Mouse (Mus musculus): ENCODE measurements around the gene Kmo. TPM values are rescaled to one million over a fixed set of nuclear protein-coding genes. Genes with fewer than 3 reads are reported as not detected.

Gene Kmo
- under 1 TPM; 0.10 to 0.34 TPM for total RNA-seq (2021)

DNA sequence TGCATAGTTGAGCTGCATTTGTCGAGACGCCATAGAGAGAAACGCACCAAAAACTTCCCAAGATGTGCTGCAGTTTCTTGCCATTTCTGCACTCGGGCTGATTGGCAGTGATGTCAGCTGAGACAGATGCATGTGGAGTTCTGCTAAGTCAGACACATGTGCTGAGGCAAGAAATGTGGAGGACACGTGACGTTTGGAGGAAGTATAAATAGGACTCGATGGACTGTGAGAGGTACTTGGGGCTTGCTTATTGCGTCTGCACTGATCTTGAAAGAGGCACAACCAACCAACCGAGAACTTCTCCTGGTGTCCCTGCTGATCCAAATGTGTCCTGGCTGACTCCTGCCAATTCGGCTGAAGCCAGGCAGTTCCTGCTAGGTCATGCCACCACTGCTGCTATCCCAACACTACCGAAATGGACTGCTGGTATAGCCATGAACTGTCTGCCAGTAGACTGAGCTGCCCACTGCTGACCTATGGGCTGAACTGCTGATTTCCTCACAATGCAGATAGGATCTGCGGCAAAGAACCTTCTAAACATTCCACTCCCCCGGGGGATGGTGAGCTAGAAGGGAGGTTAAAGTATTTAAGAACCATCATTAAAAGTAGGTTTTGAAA, at the start of gene Kmo:
Kmo (plus strand) TSS at position 568 of the 618 bp plus-strand sequence.
- DNase-seq: no peak
- intact Hi-C loops (cut with DNase I): no loop called here

DNA sequence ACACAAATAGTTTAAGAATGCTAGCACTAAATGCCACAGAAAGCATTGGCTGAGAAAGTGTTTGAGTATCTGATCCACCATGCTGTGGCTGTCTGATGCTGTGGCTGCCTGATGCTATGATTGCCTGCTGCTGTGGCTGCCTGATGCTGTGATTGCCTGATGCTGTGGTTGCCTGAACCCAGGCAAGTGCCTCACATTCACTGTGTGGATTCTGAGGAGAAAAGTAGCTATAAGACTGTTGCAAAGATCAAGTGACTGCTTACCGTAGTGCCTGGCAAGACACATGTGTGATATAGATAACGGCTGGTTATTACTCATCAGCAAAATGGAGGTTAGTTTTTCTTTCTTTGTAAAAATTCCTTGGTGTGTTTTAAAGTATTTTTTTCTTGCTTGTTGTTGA, 46.1 kb upstream of the Kmo start:
- intact Hi-C loops (cut with DNase I): no loop called here
- no peak for DNase-seq

DNA sequence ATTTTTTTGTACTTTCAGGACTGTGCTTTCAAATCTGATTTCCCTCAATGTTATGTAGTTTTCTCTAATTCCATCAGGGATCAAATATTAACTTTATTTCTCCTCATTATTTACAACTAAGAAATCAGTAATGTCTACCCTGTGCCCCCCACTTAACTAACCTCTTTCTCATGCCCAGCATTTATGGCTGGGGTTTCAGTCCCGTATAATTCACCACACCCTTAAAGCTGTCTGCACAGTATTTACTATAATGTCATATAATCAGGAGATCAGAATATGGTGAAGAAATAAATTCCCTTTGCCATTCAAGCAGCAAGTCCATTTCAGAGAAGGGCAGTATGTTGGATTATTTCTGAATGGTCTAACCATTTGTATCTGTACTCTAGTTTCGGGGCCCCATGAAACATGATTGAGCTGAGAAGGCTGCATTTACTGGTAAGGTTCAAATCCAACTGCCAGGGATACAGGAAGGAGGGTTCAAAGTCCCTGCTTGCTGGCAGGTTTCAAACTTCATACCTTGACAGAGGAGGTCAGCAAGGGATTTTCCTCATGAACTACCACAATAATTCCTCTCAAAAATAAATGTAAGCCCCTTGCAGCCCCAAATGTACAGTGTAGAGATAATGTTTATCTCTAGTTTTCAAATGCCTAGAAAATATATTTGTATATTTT, 41.6 kb upstream of the Kmo start:
- intact Hi-C loops (cut with DNase I): no loop called here

DNA sequence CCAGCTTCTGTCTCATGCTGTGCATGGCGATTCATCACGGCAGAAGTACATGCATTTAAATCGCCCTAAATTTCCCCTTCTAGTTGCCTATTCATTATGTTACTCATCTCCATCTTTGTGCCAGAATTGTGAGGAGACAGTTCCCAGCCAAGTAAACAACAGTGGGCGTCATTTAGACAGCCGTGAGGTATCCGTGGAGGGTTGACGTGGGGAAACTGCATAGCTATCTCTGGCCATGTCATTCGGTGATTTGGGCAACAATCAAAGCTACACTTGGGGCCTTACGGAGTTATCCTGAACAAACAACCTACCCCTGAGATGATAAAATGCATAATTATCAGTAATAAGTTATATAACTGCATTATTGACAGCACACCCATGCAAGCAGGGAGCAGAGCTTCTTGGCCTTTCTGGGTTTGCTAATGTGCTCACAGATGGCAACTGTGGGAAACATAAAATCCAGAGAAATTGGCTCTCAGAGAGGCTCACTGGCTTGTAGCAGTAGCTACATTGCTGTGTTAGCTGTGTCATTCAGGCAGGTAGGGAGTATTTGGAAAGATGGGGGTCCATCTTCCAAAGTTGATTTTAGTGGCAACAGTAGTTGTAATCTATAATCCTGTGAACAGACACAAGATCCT, 40.5 kb upstream of the Kmo start:
- intact Hi-C loops (cut with DNase I): no loop called here
- DNase-seq: no peak

More for the DNA sequence above, 41.6 kb upstream of the Kmo start:
- no peak for DNase-seq

DNA sequence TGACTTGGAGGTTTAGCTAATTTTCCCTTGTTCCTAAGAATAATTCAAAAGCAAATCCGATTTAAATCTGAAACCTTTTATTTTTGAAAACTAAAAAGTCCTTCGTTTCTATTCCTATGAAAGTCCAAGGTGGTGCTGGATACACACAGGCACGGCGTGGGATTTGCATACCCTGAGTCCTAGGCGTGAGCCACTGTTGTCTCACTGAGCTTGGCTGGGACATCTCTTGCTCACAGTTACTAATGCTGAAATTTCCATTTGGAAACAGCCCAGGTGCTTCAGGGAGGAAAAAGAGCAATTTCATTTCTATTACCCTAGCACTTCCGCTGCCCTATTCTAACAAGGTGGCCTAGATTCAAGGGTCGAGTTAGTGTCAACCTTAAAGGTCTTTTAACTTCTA, 39.8 kb upstream of the Kmo start:
- intact Hi-C loops (cut with DNase I): no loop called here
- no peak for DNase-seq

DNA sequence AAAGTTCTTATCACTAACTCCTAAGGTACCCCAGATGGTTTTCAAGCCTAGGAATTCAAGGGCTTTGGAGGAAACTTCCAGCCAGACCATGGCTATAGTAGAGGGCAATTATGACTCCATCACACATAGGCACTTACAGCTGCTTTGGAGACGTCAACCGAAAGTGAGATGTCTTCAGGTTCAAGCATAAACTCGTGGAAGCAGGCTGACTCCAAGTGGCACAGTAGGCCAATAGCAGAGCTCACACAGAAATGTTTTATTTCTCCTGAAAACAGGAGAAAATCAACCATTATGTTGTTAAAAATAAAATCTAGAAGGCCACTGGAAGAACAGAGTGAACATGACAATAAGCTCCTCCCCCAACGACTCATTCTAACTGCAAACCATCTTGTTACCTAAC, 37.4 kb upstream of the Kmo start:
- intact Hi-C loops (cut with DNase I): no loop called here
- no peak for DNase-seq

DNA sequence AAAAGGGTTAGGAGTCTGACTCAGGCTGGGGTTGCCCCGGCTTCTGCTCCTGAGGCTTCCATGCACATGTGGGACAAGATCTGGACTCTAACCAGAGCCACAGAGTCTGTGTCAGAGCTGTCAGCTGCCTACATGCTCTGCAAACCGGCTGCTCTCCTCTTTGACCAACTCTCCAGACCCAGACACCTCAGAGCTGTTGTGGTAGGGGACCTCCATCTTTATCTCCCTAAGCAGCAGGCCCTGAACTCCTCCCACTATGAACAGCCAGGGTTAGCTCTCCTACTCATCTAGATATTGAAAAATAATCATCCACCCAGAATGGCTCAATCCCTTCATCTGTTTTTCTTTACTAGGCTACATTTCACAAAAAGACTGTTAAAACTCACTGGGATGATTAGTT, 34.9 kb upstream of the Kmo start:
- no peak for DNase-seq
- intact Hi-C loops (cut with DNase I): no loop called here

DNA sequence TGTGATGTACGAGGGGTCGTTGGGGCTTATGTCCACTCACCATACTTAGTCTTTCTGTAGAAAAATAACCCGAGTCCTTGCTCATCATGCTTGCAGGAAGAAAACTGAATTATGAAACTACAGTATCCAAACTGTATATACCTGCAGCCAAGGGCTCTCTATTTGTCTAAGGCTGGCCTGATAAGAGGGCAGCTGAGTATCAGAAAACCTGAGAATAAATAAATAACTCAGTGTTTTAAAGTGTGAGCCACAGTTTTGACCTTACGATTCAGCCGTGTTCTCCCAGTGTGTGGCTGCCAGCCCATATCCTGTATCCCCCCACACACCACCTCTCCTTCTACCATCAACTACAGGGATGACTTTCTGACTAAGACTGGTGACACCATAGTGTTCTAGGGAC, 33.5 kb upstream of the Kmo start:
- DNase-seq: no peak
- intact Hi-C loops (cut with DNase I): no loop called here

DNA sequence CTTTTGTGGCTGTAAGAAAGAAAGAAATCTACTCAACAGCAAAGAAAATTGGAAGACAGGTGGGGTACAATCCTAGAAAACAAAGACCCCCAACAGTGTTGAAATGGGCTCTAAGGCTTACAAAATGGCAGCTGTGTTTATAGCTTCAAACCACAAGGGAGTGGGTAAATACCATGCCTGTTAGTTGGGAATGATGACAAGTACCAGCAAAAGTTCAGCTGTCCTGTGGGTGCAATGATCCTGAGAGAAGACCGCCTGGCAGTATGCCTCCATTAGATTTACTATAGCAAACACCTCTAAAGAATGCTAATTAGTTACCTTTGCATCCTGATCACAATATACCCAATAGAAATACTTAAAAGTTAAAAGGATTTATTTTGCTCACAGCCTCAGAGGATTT, 27.3 kb upstream of the Kmo start:
- DNase-seq: no peak
- intact Hi-C loops (cut with DNase I): no loop called here

DNA sequence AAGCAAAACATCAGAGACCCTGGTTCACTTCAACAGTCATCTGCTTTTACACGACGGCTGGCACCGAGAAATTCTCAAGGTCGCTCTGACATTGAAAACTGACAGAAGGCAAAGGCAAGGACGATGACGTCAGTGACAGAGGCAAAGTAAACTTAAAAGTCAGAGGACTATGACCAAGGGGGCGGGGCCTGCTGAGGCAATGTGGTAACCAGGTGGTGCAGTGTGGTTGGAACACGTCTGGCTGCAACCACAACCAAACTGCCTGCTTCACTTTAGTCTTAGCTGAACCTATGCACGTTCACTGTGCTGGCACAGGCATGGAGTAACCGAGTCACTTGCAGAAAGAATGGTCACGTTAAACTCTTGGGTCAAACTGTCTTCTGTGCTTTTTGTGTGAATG, 17.9 kb upstream of the Kmo start:
- no peak for DNase-seq
- intact Hi-C loops (cut with DNase I): loop anchor here (5.0 to 10.0 kb wide), 2 partner anchors 107 to 560 kb away; partner anchors contain the start of gene Rgs7

DNA sequence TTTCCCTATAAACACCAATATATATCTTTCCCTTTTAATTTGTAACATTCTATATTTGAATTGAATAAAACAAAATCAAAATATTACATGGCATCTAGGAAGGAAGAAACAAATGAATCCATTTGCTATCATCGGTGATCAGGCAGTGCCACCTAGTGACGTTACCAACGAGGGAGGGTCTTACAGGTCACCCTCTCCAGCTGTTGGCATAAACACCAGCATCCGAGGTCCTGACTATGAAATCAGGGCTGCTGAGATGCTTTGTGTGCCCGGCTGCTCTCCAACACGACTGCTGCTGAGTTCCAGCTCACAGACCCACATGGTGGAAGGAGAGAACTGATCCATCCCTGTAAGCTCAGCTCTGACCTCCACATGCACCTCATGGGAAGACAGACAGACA, 16.8 kb upstream of the Kmo start:
- DNase-seq: peak; percentile 16
- intact Hi-C loops (cut with DNase I): loop anchor here (5.0 to 10.0 kb wide), 2 partner anchors 109 to 561 kb away; partner anchors contain the start of gene Rgs7

DNA sequence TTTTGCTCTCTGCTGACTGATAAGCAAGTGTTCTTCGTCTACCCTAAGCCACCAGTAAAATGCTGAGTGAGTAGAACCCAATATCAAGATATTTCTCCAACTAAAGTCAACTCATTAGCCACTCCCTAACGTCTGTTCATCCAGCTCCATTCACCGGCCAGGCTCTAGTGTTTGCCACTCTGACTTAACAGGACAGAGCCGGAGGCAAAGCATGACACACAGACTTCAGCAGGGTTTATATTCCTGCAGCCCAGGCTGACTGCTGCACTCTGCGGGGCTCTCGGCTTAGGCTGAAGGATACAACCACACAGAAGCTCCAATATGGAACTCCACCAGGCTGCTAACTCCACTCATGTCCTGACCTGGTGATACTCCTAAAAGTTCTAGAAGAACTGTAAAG, 12.9 kb upstream of the Kmo start:
- no peak for DNase-seq
- intact Hi-C loops (cut with DNase I): loop anchor here (10.0 kb wide), 1 partner anchor 113 kb away; the partner anchor contains the start of gene Rgs7

DNA sequence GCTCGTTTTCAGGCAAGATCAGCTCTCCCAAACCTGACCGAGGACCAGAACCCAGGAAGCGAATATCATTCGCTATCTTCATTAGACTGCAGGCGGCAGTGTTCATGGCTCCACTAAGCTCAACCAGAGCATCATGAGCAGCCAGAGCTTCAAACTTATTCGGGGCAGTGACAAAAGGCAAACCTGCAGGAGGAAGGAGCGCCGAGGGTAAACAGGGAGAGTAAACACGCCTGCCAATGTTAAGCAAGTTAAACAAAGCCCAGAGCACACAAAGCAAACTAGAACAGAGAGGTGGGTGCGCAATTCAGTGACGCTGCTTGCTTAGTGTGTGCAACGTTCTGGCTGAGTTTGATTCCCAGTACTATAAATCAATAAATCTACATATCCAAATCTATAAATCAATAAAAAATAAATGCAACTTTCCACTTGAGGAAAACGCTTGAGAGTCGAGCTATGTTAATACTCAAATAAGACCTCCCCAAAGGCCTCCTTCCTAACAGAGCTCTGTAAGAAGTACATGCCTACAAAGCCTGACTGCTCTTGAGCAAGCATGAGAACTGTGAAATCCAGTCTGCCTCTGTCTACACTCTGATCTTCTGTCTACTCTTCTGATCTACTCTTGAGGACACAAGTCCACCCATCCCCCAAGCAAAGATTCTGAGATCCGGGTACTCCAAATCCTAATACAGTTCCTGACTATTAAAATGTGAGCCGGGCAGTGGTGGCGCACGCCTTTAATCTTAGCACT, 12.2 kb upstream of the Kmo start:
- intact Hi-C loops (cut with DNase I): loop anchor here (10.0 kb wide), 1 partner anchor 113 kb away; the partner anchor contains the start of gene Rgs7
- DNase-seq: no peak

DNA sequence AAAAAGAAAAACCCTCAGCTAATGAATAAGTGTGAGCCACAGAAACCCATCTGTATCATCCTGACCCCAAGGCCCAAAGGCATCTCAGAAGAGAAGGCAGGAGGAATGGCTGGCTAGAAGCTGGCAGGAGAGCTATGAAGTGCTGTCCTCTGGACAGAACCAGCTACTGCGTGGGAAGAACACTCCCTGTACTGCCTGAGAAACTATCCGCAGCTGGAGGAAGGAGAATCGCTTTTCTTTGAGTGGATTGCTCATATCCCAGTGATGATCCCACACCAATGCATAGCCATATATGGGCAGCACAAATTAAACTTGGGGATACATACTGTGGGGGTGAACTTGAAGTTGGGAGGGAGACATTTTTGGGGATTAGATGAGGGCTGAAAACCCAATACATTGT, 11.5 kb upstream of the Kmo start:
- intact Hi-C loops (cut with DNase I): loop anchor here (10.0 kb wide), 1 partner anchor 114 kb away; the partner anchor contains the start of gene Rgs7
- DNase-seq: no peak

DNA sequence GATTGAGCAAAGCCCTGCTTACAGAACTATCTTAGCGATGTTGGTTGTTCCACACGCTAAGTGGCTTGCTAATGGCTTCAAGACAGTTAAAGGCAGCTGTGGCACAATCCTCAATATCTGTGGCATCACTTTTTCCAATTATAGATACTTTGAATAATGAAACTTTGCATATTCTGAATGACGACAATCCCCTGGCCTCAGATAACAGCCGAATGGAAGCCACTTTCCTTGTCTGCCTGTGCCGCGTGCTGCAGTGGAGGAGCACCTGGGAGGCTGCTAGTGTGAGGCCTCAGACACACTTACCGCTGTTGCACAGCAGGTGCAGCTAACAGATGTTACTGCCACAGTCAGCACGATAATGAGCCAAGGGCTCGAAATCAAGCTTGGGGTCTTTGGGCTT, 5.2 kb upstream of the Kmo start:
- DNase-seq: no peak
- intact Hi-C loops (cut with DNase I): no loop called here

DNA sequence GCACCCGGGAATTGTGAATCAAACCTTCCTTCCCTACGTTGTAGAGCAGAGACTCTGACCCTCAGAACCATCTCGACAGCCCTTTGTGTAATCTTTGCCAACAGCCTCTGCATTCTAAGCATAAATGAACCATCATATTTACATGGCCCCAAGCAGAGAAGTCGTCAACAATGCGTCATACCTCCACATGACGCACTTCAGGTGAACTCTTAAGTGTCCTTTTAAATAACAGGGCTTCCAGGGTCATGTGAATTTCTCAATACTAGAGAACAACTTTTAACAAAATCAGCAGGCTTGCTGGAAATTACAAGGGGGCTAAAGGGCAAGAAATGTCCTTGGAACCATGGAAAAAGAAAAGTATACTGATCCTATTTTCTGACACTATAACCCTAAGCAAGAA, 3.5 kb downstream of the Kmo start:
- no peak for DNase-seq
- intact Hi-C loops (cut with DNase I): no loop called here

DNA sequence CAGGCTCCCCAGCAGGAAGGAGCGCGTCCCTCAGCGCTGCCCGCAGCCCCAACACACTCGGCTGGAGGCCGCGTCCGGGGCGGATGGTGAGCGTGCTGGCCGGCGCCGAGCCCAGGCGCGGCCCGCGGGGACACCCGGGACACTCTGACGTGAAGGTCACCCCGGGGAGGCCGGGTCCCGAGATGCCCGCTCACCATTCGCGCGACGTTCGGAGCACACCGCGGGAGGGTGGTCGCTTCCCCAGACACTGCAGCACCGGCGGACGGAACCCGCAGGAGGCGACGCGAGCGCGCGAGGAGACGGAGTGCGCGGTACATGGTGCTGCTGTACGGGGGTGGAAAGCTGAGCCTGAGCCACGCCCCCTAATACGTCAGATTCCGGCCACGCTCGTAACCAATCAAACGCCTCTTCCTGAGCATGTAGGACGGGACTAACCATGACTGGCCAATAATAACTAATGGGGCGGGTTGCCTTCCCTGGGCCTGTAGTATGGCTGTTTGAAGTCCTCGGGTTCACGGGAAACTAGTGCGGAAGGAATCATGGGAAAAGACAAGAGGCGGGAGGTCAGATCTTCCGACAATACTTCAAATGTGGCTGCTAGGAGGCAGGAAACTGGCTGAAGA, 5.2 kb downstream of the Kmo start, which contains the start of gene Fh1:
Fh1 (minus strand) TSS at position 379 of the 623 bp plus-strand sequence.
- intact Hi-C loops (cut with DNase I): loop anchor here (5.0 kb wide), 1 partner anchor 297 kb away; the partner anchor contains the start of gene Gm38100
- peak; percentile 95 for DNase-seq

DNA sequence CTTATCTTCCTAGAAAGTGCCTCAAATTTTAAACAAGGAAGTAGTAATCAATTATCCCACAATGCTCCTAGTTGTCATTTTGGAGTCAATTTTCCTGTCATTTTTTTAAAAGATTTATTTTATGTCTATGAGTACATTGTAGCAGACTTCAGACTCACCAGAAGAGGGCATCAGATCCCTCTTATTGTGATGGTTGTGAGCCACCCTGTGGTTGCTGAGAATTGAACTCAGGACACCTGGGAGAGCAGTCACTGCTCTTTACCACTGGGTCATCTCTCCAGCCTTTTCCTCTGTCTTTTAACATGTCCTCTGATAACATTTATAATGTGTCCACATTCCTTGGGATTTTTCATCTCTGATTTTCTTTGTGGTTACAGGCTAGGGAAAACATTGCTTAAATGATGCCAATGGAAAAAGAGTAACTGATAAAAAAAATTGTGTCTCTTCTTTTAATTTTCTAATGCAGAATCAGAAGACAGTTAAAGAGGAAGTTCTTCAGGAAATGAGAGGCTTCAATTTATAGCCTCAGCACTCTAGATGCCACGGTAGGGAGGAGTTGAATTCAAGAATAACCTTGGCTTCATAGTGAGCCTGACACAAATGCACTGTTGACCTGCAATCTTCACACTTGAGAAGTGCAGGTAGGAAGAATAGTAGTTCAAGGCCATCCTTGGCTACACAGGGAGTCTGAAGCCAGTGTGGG, 6.0 kb downstream of the Kmo start:
- DNase-seq: no peak
- intact Hi-C loops (cut with DNase I): loop anchor here (5.0 kb wide), 1 partner anchor 296 kb away; the partner anchor contains the start of gene Gm38100

DNA sequence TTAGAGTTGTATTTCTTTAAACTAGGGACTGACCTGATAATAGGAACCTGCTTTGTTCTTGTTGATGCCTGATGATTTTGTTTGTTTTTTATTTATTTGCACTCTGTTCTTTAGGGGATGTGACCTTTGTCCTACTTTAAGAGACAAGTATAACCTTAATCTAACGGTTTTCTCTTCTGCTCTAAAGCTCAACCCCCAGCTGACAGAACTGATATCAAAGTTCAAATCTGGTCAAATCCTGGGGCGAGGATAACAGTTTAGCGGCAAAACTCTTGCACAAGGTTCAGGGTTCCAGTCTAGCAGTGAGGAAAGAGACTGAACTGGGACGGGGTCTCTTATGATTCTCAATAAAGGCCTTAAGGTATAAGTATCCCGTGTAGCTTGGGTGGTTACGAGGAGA, 9.1 kb downstream of the Kmo start:
- intact Hi-C loops (cut with DNase I): loop anchor here (5.0 kb wide), 1 partner anchor 293 kb away; the partner anchor contains the start of gene Gm38100
- no peak for DNase-seq

DNA sequence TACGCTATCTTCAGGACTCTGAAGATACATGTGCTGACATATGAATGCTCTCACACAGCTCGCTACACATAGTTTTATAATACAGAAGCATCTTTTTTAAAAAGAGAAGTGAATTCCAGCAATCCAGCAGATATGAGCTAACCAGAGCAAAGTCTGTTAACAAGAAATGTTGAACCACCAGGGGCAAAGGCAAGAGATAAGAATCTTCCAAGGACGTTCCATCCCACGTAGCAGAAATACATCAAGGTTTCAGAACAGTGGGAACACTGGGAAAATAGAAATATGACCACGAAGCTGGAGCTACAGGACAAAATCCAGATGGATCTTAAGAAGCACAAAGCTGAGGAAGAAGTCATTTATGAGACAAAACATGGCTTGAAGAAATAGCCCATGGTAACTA, 10.2 kb downstream of the Kmo start:
- intact Hi-C loops (cut with DNase I): no loop called here
- DNase-seq: no peak
